Mouse (Mus musculus) MEL (cell line): ENCODE results near the gene Vmn1r198. TPM values are rescaled to one million over a fixed set of nuclear protein-coding genes. Genes with fewer than 3 reads are reported as not detected.

Source experiments
- DNase-seq: peaks from one replicate; pipeline ENCODE4 v3.0.0; 2011; ENCODE audit warnings: low read depth, low spot score
- H3K27ac ChIP-seq: 2 replicates; pipeline ENCODE4 v1.5.1; 2012; ENCODE audit warnings: low read depth, mild to moderate bottlenecking, control low read depth, low read length, moderate library complexity; ENCODE audit not compliant: control insufficient read depth
- H3K27me3 ChIP-seq, 2 experiments: fragments of 150-350 bp in 1 of 2; sonication (generic) in 1 of 2; 2 replicates each; pipeline ENCODE4 v1.6.1; 2012; ENCODE audit warnings: low read length in 2 of 2, mild to moderate bottlenecking in 2 of 2, improper control_type of control experiment in 1 of 2, moderate library complexity in 1 of 2; ENCODE audit not compliant: insufficient read depth in 2 of 2, control insufficient read depth in 1 of 2
- H3K36me3 ChIP-seq, 2 experiments: 2 replicates each; pipeline ENCODE4 v1.6.1; 2012 to 2014; ENCODE audit warnings: low read length in 2 of 2, improper control_type of control experiment in 1 of 2, inconsistent platforms in 1 of 2, mild to moderate bottlenecking in 1 of 2; ENCODE audit not compliant: insufficient read depth in 2 of 2, control insufficient read depth in 1 of 2
- H3K4me1 ChIP-seq, 2 experiments: fragments of 150-350 bp in 1 of 2; sonication (generic) in 1 of 2; 2 replicates each; pipeline ENCODE4 v1.6.1; 2012; ENCODE audit warnings: low read length in 2 of 2, improper control_type of control experiment in 1 of 2, mild to moderate bottlenecking in 1 of 2; ENCODE audit not compliant: insufficient read depth in 2 of 2, control insufficient read depth in 1 of 2
- H3K4me3 ChIP-seq, 2 experiments: fragments of 150-350 bp in 1 of 2; sonication (generic) in 1 of 2; 2 replicates each; pipeline ENCODE4 v1.5.1; 2012; ENCODE audit warnings: low read depth in 2 of 2, low read length in 2 of 2, mild to moderate bottlenecking in 2 of 2, moderate library complexity in 2 of 2, control low read depth in 1 of 2, improper control_type of control experiment in 1 of 2; ENCODE audit not compliant: control insufficient read depth in 1 of 2, insufficient read depth in 1 of 2
- H3K79me2 ChIP-seq: 2 replicates; pipeline ENCODE4 v1.6.1; 2012; ENCODE audit warnings: mild to moderate bottlenecking, low read length, moderate library complexity; ENCODE audit not compliant: control insufficient read depth, poor library complexity, insufficient read depth
- H3K9ac ChIP-seq: 2 replicates; pipeline ENCODE4 v1.6.1; 2012; ENCODE audit warnings: low read depth, mild to moderate bottlenecking, control low read depth, low read length, moderate library complexity; ENCODE audit not compliant: control insufficient read depth, poor library complexity, severe bottlenecking
- H3K9me3 ChIP-seq: fragments of 150-350 bp; sonication (generic); replicated peaks from 2 replicates; pipeline ENCODE4 v1.6.1; 2012; ENCODE audit warnings: mild to moderate bottlenecking, low read length, improper control_type of control experiment, moderate library complexity; ENCODE audit not compliant: insufficient read depth
- BHLHE40 ChIP-seq: IDR thresholded peaks from 2 replicates; pipeline ENCODE4 v1.6.1; 2012; ENCODE audit warnings: low read depth, mild to moderate bottlenecking, inconsistent platforms, low read length, improper control_type of control experiment, borderline replicate concordance
- CHD1 ChIP-seq: IDR thresholded peaks from 2 replicates; pipeline ENCODE4 v1.6.1; 2012; ENCODE audit warnings: low read depth, mild to moderate bottlenecking, inconsistent platforms, low read length, improper control_type of control experiment
- CTCF ChIP-seq, 3 experiments: IDR thresholded peaks in 2 of 3; conservative IDR thresholded peaks in 1 of 3; 2 replicates each; pipeline ENCODE4 v1.5.1; 2011 to 2012; ENCODE audit warnings: low read length in 3 of 3, low read depth in 2 of 3, mild to moderate bottlenecking in 2 of 3, improper control_type of control experiment in 1 of 3, inconsistent platforms in 1 of 3, mixed read lengths in 1 of 3, moderate library complexity in 1 of 3; ENCODE audit not compliant: control insufficient read depth in 1 of 3, insufficient read depth in 1 of 3, poor library complexity in 1 of 3, severe bottlenecking in 1 of 3
- E2F4 ChIP-seq: IDR thresholded peaks from 2 replicates; pipeline ENCODE4 v1.6.1; 2011; ENCODE audit warnings: low read depth, low read length, improper control_type of control experiment, borderline replicate concordance
- EP300 ChIP-seq, 2 experiments: IDR thresholded peaks; 2 replicates each; pipeline ENCODE4 v1.6.1; 2011; ENCODE audit warnings: improper control_type of control experiment in 2 of 2, low read length in 2 of 2, low read depth in 1 of 2, mild to moderate bottlenecking in 1 of 2
- GATA1 ChIP-seq: IDR thresholded peaks from 2 replicates; pipeline ENCODE4 v1.6.1; 2011; ENCODE audit warnings: low read depth, low read length, improper control_type of control experiment
- HCFC1 ChIP-seq: IDR thresholded peaks from 2 replicates; pipeline ENCODE4 v1.6.1; 2012; ENCODE audit warnings: low read depth, mild to moderate bottlenecking, inconsistent platforms, low read length, improper control_type of control experiment, moderate library complexity
- JUND ChIP-seq: IDR thresholded peaks from 2 replicates; pipeline ENCODE4 v1.6.1; 2011; ENCODE audit warnings: low read depth, mild to moderate bottlenecking, improper control_type of control experiment, low read length
- KAT2A ChIP-seq: conservative IDR thresholded peaks from 2 replicates; pipeline ENCODE4 v1.6.1; 2012; ENCODE audit warnings: low read depth, low read length, improper control_type of control experiment, inconsistent platforms
- MAFK ChIP-seq: IDR thresholded peaks from 2 replicates; pipeline ENCODE4 v1.6.1; 2011; ENCODE audit warnings: low read depth, mild to moderate bottlenecking, low read length, improper control_type of control experiment, borderline replicate concordance
- MEF2A ChIP-seq: IDR thresholded peaks from 2 replicates; pipeline ENCODE4 v1.6.1; 2014; ENCODE audit warnings: low read depth, mild to moderate bottlenecking, inconsistent platforms, low read length, improper control_type of control experiment; ENCODE audit not compliant: poor library complexity, insufficient replicate concordance, severe bottlenecking; ENCODE audit errors: extremely low read depth
- MYB ChIP-seq: IDR thresholded peaks from 2 replicates; pipeline ENCODE4 v1.6.1; 2011; ENCODE audit warnings: mild to moderate bottlenecking, low read depth, low read length, improper control_type of control experiment
- NELFE ChIP-seq: IDR thresholded peaks from 2 replicates; pipeline ENCODE4 v1.6.1; 2011; ENCODE audit warnings: low read depth, low read length, improper control_type of control experiment
- NRF1 ChIP-seq: IDR thresholded peaks from 2 replicates; pipeline ENCODE4 v1.6.1; 2014; ENCODE audit warnings: low read depth, mild to moderate bottlenecking, inconsistent platforms, low read length, improper control_type of control experiment, moderate library complexity; ENCODE audit not compliant: poor library complexity, insufficient read depth, severe bottlenecking
- POLR2A ChIP-seq, 2 experiments: IDR thresholded peaks; 2 replicates each; pipeline ENCODE4 v1.6.1; 2011 to 2012; ENCODE audit warnings: low read length in 2 of 2, mild to moderate bottlenecking in 2 of 2, control low read depth in 1 of 2, improper control_type of control experiment in 1 of 2, low read depth in 1 of 2, moderate library complexity in 1 of 2; ENCODE audit not compliant: control insufficient read depth in 1 of 2, insufficient read depth in 1 of 2, poor library complexity in 1 of 2
- RCOR1 ChIP-seq: IDR thresholded peaks from 2 replicates; pipeline ENCODE4 v1.6.1; 2012; ENCODE audit warnings: low read depth, mild to moderate bottlenecking, inconsistent platforms, low read length, improper control_type of control experiment
- SIN3A ChIP-seq: IDR thresholded peaks from 2 replicates; pipeline ENCODE4 v1.6.1; 2012; ENCODE audit warnings: low read length, improper control_type of control experiment, inconsistent platforms
- SMC3 ChIP-seq: IDR thresholded peaks from 2 replicates; pipeline ENCODE4 v1.6.1; 2011; ENCODE audit warnings: low read depth, low read length, improper control_type of control experiment
- TAL1 ChIP-seq: IDR thresholded peaks from 2 replicates; pipeline ENCODE4 v1.6.1; 2012; ENCODE audit warnings: mild to moderate bottlenecking, inconsistent platforms, low read length, moderate library complexity, mixed read lengths
- TBP ChIP-seq: IDR thresholded peaks from 2 replicates; pipeline ENCODE4 v1.8.0; 2011; ENCODE audit warnings: low read depth, low read length, improper control_type of control experiment
- TCF12 ChIP-seq: IDR thresholded peaks from 2 replicates; pipeline ENCODE4 v1.6.1; 2014; ENCODE audit warnings: low read depth, mild to moderate bottlenecking, inconsistent platforms, low read length, improper control_type of control experiment, moderate library complexity
- UBTF ChIP-seq: IDR thresholded peaks from 2 replicates; pipeline ENCODE4 v1.6.1; 2012; ENCODE audit warnings: low read depth, mild to moderate bottlenecking, inconsistent platforms, low read length, improper control_type of control experiment, moderate library complexity, borderline replicate concordance; ENCODE audit not compliant: insufficient read depth
- USF2 ChIP-seq, 2 experiments: IDR thresholded peaks; 2 replicates each; pipeline ENCODE4 v1.6.1; 2011 to 2012; ENCODE audit warnings: improper control_type of control experiment in 2 of 2, low read length in 2 of 2, borderline replicate concordance in 1 of 2, inconsistent platforms in 1 of 2, low read depth in 1 of 2, mild to moderate bottlenecking in 1 of 2; ENCODE audit not compliant: insufficient read depth in 1 of 2
- ZC3H11A ChIP-seq: IDR thresholded peaks from 2 replicates; pipeline ENCODE4 v1.6.1; 2012; ENCODE audit warnings: low read depth, mild to moderate bottlenecking, inconsistent platforms, low read length, improper control_type of control experiment
- ZMIZ1 ChIP-seq: IDR thresholded peaks from 2 replicates; pipeline ENCODE4 v1.6.1; 2012; ENCODE audit warnings: low read depth, mild to moderate bottlenecking, inconsistent platforms, low read length, improper control_type of control experiment, moderate library complexity
- polyA plus RNA-seq, 2 experiments: library from polyadenylated mRNA; stranded (reverse) in 1 of 2; unstranded in 1 of 2; fragments of >175 nt in 1 of 2; fragments of >200 nt in 1 of 2; gene quantifications; 2 replicates each; pipeline versions ENCODE4 v1.2.1 to v1.2.4; 2012; ENCODE audit warnings: low replicate concordance in 2 of 2, low read depth in 1 of 2; ENCODE audit not compliant: insufficient read length in 2 of 2, insufficient read depth in 1 of 2, missing spikeins in 1 of 2
- total RNA-seq: library from RNA; depleted of rRNA; stranded (reverse); fragments of 300-350 nt; gene quantifications from 2 replicates; pipeline ENCODE4 v1.2.3, GENCODE M21; 2012

Gene Vmn1r198
- total and polyA plus RNA-seq, 3 experiments = not detected

DNA sequence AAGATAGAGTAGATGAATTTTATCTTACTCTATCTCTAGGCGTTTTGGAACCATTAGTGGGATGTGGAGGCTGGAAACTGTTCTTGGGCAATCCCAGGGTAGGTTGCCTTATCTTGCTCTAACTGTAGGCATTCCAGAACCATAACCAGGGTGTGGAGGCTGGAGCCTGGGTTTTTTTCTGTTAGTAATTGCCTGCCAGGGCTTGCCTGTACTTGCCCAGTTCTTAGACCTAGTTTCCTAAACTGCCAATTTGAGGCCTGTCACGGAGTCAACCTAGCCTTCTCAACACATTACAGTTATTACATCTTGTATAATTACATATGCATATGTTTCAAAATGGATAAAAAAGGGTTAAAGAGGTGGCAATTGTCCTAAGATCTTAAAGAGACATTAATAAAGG is 32.8 kb upstream of the Vmn1r198 start:
- Histone ChIP-seq H3K36me3 (no peaks in the 10 kb centered on the region), H3K27ac (no peak overlapping the region), H3K27me3 (no peaks in the 10 kb centered on the region), H3K9me3 (no peaks in the 10 kb centered on the region), H3K9ac (no peak overlapping the region), H3K4me1 (no peaks in the 10 kb centered on the region), H3K79me2 (no peaks in the 10 kb centered on the region), H3K4me3 (no peak overlapping the region)
- no peak for DNase-seq
- TF ChIP-seq GATA1 = no peak
- no peak for TF ChIP-seq UBTF
- TF ChIP-seq JUND = no peak
- no peak for TF ChIP-seq USF2 (IDR thresholded peaks at IDR 0.05; ENCODE audit: borderline replicate concordance in 1 of 2, insufficient read depth in 1 of 2, low read depth in 1 of 2, low read length in 2 of 2)
- TF ChIP-seq NRF1 = no peak
- TF ChIP-seq CHD1 = no peak
- no peak for TF ChIP-seq TCF12
- no peak for TF ChIP-seq MAFK
- TF ChIP-seq TBP = no peak
- TF ChIP-seq ZC3H11A = no peak
- TF ChIP-seq SMC3 = no peak
- TF ChIP-seq BHLHE40 = no peak
- TF ChIP-seq TAL1 = no peak

DNA sequence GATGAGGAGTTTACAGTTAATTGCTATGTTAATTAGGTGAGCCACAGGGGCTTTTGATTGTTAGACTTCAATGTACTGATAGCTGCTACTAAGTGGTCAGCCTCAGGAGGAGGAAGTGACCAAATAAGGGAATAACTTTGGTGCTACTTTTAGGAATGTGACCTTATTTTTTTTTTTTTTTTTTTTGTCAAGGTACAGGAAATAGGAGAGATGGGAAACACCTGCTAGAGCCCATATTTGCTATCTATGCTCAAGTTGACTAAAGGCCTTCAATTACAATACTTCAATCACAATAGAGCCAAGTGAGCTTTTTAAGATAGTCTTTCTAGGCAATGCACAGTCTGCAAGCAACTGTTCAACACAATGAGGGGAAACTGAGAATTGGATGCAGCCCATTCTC is 30.1 kb upstream of the Vmn1r198 start:
- Histone ChIP-seq H3K4me3 (no peak overlapping the region), H3K4me1 (no peaks in the 10 kb centered on the region)

More for the DNA sequence above, 30.1 kb upstream of the Vmn1r198 start:
- Histone ChIP-seq H3K36me3 (no peaks in the 10 kb centered on the region), H3K27ac (no peak overlapping the region), H3K9me3 (no peaks in the 10 kb centered on the region), H3K79me2 (no peaks in the 10 kb centered on the region)
- TF ChIP-seq POLR2A (IDR thresholded peaks at IDR 0.05; ENCODE audit: control insufficient read depth in 1 of 2, insufficient read depth in 1 of 2, low read depth in 1 of 2, low read length in 2 of 2, poor library complexity in 1 of 2) = no peak
- TF ChIP-seq KAT2A = no peak
- no peak for TF ChIP-seq SIN3A
- TF ChIP-seq RCOR1 = no peak
- TF ChIP-seq USF2 (IDR thresholded peaks at IDR 0.05; ENCODE audit: borderline replicate concordance in 1 of 2, insufficient read depth in 1 of 2, low read depth in 1 of 2, low read length in 2 of 2) = no peak
- no peak for TF ChIP-seq EP300 (IDR thresholded peaks at IDR 0.05; ENCODE audit: low read depth in 1 of 2, low read length in 2 of 2)
- TF ChIP-seq MAFK = no peak
- no peak for TF ChIP-seq E2F4
- no peak for TF ChIP-seq MEF2A
- TF ChIP-seq BHLHE40 = no peak
- no peak for TF ChIP-seq MYB
- no peak for TF ChIP-seq HCFC1
- TF ChIP-seq ZMIZ1 = no peak
- no peak for TF ChIP-seq NELFE
- TF ChIP-seq CTCF (IDR thresholded peaks at IDR 0.05 in 2 of 3, conservative IDR thresholded peaks at IDR 0.05 in 1 of 3; ENCODE audit: control insufficient read depth in 1 of 3, insufficient read depth in 1 of 3, low read depth in 2 of 3, low read length in 3 of 3, poor library complexity in 1 of 3, severe bottlenecking in 1 of 3) = no peak
- TF ChIP-seq, all 39 proteins: peak for 0
- Histone ChIP-seq H3K9ac (no peak overlapping the region), H3K27me3 (no peaks in the 10 kb centered on the region)
- no peak for DNase-seq
